Mouse (Mus musculus): ENCODE results near the gene Sgms1.

GRCm38 (mm10) chr19:32119666-32120065 is 269.8 kb downstream of the Sgms1 start:
- TF ChIP-seq POLR2A (IDR thresholded peaks at IDR 0.05; ENCODE audit: insufficient read length, low read depth): no peak
- no peak for TF ChIP-seq TCF12 (IDR thresholded peaks at IDR 0.05; ENCODE audit: insufficient read depth, poor library complexity, severe bottlenecking)
- no peak for TF ChIP-seq CEBPB (IDR thresholded peaks at IDR 0.05; ENCODE audit: insufficient read depth, poor library complexity, severe bottlenecking)
- TF ChIP-seq USF1 (IDR thresholded peaks at IDR 0.05; ENCODE audit: low read depth): no peak

Measured in myocyte (in vitro differentiated cells).